Mouse (Mus musculus) liver, embryonic 14.5 days (tissue): ENCODE data around the gene Mbd4. TPM values are rescaled to one million over a fixed set of nuclear protein-coding genes. Genes with fewer than 3 reads are reported as not detected.
"Not testable (repeated sequence)": the region's sequence is repeated elsewhere in the genome, so short reads cannot be mapped to it uniquely, and the experiment has no call there.

Experiments
- ATAC-seq: fragments of 200-750 bp; cut with Nextera tagmentation; 2 replicates; pipeline ENCODE4 v1.8.0; 2017; ENCODE audit warnings: moderate number of reproducible peaks, mild to moderate bottlenecking, moderate library complexity; ENCODE audit not compliant: insufficient read depth
- DNase-seq, 3 experiments: peaks; one replicate each; pipeline ENCODE4 v3.0.0-alpha.2; 2012 to 2013; ENCODE audit warnings: low read depth in 3 of 3, low spot score in 3 of 3
- H3K27ac ChIP-seq: fragments of 300-500 bp; sonication (generic); 2 replicates; pipeline ENCODE4 v1.5.1; 2014; ENCODE audit warnings: moderate library complexity, mild to moderate bottlenecking, control low read depth, inconsistent platforms
- H3K27me3 ChIP-seq: fragments of 300-500 bp; sonication (generic); 2 replicates; pipeline ENCODE4 v1.6.1; 2014; ENCODE audit warnings: mild to moderate bottlenecking, low read length, moderate library complexity; ENCODE audit not compliant: control insufficient read depth, insufficient read depth
- H3K36me3 ChIP-seq: fragments of 300-500 bp; sonication (generic); replicated peaks from 2 replicates; pipeline ENCODE4 v1.6.1; 2014; ENCODE audit warnings: low read depth; ENCODE audit not compliant: control insufficient read depth, insufficient read depth
- H3K4me1 ChIP-seq, 2 experiments: fragments of 200-500 bp in 1 of 2; fragments of 300-500 bp in 1 of 2; sonication (generic) in 1 of 2; replicated peaks; 2 replicates each; pipeline ENCODE4 v1.6.1; 2012 to 2014; ENCODE audit warnings: antibody characterized with exemption in 1 of 2, inconsistent platforms in 1 of 2, low read length in 1 of 2; ENCODE audit not compliant: control insufficient read depth in 2 of 2, insufficient read depth in 2 of 2
- H3K4me2 ChIP-seq: fragments of 300-500 bp; sonication (generic); 2 replicates; pipeline ENCODE4 v1.6.1; 2014; ENCODE audit warnings: low read depth, mild to moderate bottlenecking, control low read depth, moderate library complexity
- H3K4me3 ChIP-seq, 2 experiments: fragments of 200-500 bp in 1 of 2; fragments of 300-500 bp in 1 of 2; sonication (generic) in 1 of 2; 2 replicates each; pipeline ENCODE4 v1.5.1; 2012 to 2014; ENCODE audit warnings: low read depth in 2 of 2, low read length in 2 of 2, mild to moderate bottlenecking in 2 of 2, control low read depth in 1 of 2, inconsistent platforms in 1 of 2, moderate library complexity in 1 of 2; ENCODE audit not compliant: insufficient read depth in 1 of 2
- H3K9ac ChIP-seq: fragments of 300-500 bp; sonication (generic); replicated peaks from 2 replicates; pipeline ENCODE4 v1.6.1; 2014; ENCODE audit warnings: mild to moderate bottlenecking, control low read depth, moderate library complexity
- H3K9me3 ChIP-seq: fragments of 300-500 bp; sonication (generic); 2 replicates; pipeline ENCODE4 v1.6.1; 2016; ENCODE audit warnings: low read length, mixed read lengths; ENCODE audit not compliant: control insufficient read depth
- CTCF ChIP-seq: IDR thresholded peaks from 2 replicates; pipeline ENCODE4 v1.5.1; 2016; ENCODE audit warnings: antibody characterized with exemption, low read depth, control low read depth
- EP300 ChIP-seq: IDR thresholded peaks from 2 replicates; pipeline ENCODE4 v1.6.1; 2016; ENCODE audit warnings: antibody characterized with exemption, low read depth
- WGBS: fragments of 180-500 bp; shearing (Covaris S2); extraction: QIAGEN DNeasy Blood & Tissue Kit; methylation state at CpG from one replicate; pipeline ENCODE4 v1.1.7; 2014; ENCODE audit not compliant: insufficient replicate concordance; 5-methylcytosine and 5-hydroxymethylcytosine counted together
- polyA plus RNA-seq, 2 experiments: library from polyadenylated mRNA; depleted of rRNA in 1 of 2; stranded (reverse) in 1 of 2; unstranded in 1 of 2; fragments of >200 nt; fragmentation: Nextera tagmentation in 1 of 2; extraction: Ambion mirVana in 1 of 2; gene quantifications; 2 replicates each; pipeline versions ENCODE4 v1.2.1 to v1.2.3; 2012 to 2014

Gene Mbd4
- polyA plus RNA-seq, 2 experiments, result 5.8 to 6.4 TPM

GRCm38 (mm10) chr6:115830779-115831601 lies 22.2 kb downstream of the Mbd4 start:
- ATAC-seq (peak; percentile 49; the same call in 1 of the 2 replicates), DNase-seq (no peak)
- H3K4me2 ChIP-seq, result no peak overlapping the region
- H3K27me3 ChIP-seq, result no peaks in the 10 kb centered on the region
- TF ChIP-seq EP300 (0 out of 2 replicates have a peak, but pooled peaks have one; percentile 10), CTCF (0 out of 2 replicates have a peak, but pooled peaks have one; percentile 8)
- no peaks in the 10 kb centered on the region for H3K36me3 ChIP-seq
- H3K9me3 ChIP-seq, result no peaks in the 10 kb centered on the region
- H3K27ac ChIP-seq, result no peak overlapping the region; the same call in 1 of the 2 replicates
- peaks cover 7 to 17% of the 10 kb centered on the region in 2 experiments for H3K4me1 ChIP-seq
- 65% methylated on average over 6 of the region's 6 CpGs for WGBS
- H3K4me3 ChIP-seq, result no peak overlapping the region
- no peak overlapping the region for H3K9ac ChIP-seq

GRCm38 (mm10) chr6:115823850-115824464 lies 29.2 kb downstream of the Mbd4 start:
- not testable (repeated sequence) for H3K27me3 ChIP-seq, H3K36me3 ChIP-seq, H3K9ac ChIP-seq, H3K9me3 ChIP-seq
- WGBS, result 0% methylated on average over 5 of the region's 11 CpGs
- ATAC-seq (peak; percentile 95), DNase-seq (peak; percentile 36 to 81 (median 77))
- peak overlapping the region; percentile 0 for H3K27ac ChIP-seq
- H3K4me3 ChIP-seq, result peak overlapping the region in 1 of 2 experiments; percentile 7; a peak in 1 of 4 replicates
- peaks cover 18 to 29% of the 10 kb centered on the region in 2 experiments for H3K4me1 ChIP-seq
- peak overlapping the region; percentile 49 for H3K4me2 ChIP-seq
- TF ChIP-seq CTCF, result peak; percentile 79

- H3K9ac ChIP-seq, result no peak overlapping the region; the same call in 1 of the 2 replicates
- TF ChIP-seq EP300, result no peak
- peak; percentile 27; the same call in 1 of the 2 replicates for TF ChIP-seq CTCF
- H3K4me3 ChIP-seq, result no peak overlapping the region
- no peaks in the 10 kb centered on the region for H3K36me3 ChIP-seq
- no peak for DNase-seq
- WGBS, result 49% methylated on average over 8 of the region's 8 CpGs
- peak; percentile 63 for ATAC-seq
- peak overlapping the region; percentile 35; the same call in 1 of the 2 replicates for H3K4me2 ChIP-seq
- H3K9me3 ChIP-seq, result no peaks in the 10 kb centered on the region
- no peak overlapping the region; the same call in 1 of the 2 replicates for H3K27ac ChIP-seq
- H3K27me3 ChIP-seq, result no peaks in the 10 kb centered on the region
- H3K4me1 ChIP-seq, result peaks cover 18 to 29% of the 10 kb centered on the region in 2 experiments
These were observed 31.8 kb downstream of the Mbd4 start for GRCm38 (mm10) chr6:115821216-115821993.

- Histone ChIP-seq H3K4me3 (no peak overlapping the region), H3K9ac (no peak overlapping the region), H3K36me3 (no peaks in the 10 kb centered on the region), H3K4me2 (no peak overlapping the region), H3K9me3 (no peaks in the 10 kb centered on the region), H3K27me3 (no peaks in the 10 kb centered on the region), H3K4me1 (peaks cover 19 to 31% of the 10 kb centered on the region in 2 experiments), H3K27ac (no peak overlapping the region)
- ATAC-seq (no peak), DNase-seq (no peak)
- TF ChIP-seq CTCF (no peak), EP300 (no peak)
- WGBS, result 65% methylated on average over 2 of the region's 2 CpGs
These were observed 35.0 kb downstream of the Mbd4 start for GRCm38 (mm10) chr6:115818129-115818528.
